1 mouse cellular context compared by ENCODE assay signal in the genomic region with DNA sequence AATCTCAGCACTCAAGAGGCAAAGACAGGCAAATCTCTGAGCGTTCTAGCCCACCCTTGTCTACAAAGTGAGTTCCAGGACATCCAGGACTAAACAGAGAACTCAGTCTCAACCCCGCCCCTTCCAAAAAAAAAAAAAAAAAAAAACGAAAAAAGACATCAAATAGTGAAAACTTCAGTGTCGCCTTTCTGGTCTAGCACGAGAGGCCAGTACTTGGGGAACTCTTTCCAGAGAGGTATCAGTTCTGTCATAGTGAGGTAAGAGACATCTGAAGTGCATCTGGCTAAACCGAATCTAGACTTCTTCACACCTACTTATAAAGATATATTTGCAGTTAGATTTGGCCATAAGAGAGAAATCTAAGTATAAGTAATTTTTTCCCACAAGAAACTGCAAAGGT.
TF ChIP-seq lines count a peak whose summit lies in the region.

No protein-coding gene starts in this region.

TF ChIP-seq in CH12.LX, 34 proteins besides CTCF, POLR2A, EP300 and RAD21:
- TF ChIP-seq ELF1 (IDR thresholded peaks at IDR 0.05; ENCODE audit: low read depth, low read length) (no peak), BHLHE40 (IDR thresholded peaks at IDR 0.05; ENCODE audit: low read depth, low read length) (peak; percentile 57), ZNF384 (IDR thresholded peaks at IDR 0.05; ENCODE audit: low read depth, low read length) (peak; percentile 93)
TF ChIP-seq in CH12.LX: peak in this region for 2.
